Mouse (Mus musculus): Measurements from ENCODE around the gene Gm4559.
"Not testable (repeated sequence)": the region's sequence is repeated elsewhere in the genome, so short reads cannot be mapped to it uniquely, and the experiment has no call there.

Gm4559 gene

DNA sequence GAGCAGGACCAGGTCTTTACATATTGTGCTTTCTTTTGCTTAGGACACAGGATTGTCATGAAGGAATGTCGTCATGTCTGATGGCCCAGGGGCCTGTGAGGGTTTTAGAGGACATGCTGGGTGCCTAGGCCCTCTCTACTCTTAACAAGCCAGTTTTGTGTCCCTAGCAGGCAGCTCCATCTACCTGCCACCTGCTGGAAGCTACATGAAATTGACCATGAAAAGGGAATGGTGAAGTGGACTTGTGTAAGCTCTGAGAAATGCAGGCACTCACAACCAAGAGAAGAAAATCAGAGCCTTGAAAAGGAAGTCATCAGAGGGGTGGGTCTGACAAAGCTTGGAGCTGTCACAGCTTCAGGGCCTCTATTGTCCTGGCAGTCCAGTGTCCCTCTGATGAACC is 5.1 kb upstream of the Gm4559 start:
- DNase-seq (ENCODE audit: extremely low spot score, low read depth, low spot score): not testable (repeated sequence)

DNA sequence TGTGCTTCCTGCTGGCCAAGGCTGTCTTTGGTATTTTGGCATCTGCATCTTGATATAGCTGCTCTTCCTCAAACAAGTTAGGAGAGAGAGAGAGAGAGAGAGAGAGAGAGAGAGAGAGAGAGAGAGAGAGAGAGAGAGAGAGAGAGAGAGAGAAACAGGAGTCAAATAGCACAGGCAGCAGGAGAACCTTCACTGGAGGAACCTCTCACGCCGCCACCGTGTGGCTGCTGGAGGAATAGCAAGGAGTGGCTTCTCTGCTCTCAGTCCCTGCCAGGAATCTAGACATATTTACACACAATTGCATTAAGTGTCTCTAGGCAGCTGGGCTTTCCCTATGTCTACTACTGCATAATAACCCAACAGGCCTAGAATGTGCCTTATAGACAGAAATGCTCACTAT is 4.0 kb upstream of the Gm4559 start:
- not testable (repeated sequence) for DNase-seq (ENCODE audit: extremely low spot score, low read depth, low spot score)

DNA sequence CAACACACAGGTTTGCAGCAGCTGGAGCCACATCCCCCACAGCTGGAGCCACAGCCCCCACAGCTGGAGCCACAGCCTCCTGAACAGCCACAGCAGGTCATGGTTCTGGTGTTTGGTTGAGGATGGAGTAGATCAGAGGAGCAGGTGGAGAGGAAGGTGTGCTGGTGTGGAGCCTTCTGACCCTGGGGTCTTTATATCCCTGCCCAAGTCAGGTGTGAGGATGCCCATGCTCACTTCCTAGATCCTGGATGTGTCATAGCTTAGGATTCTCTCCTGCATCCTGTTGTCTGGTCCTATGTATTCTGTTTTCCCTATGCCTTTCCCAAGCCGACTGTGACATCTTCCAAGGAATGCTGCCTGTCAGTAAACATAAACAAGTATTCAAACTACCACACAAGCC is 15.9 kb downstream of the Gm4559 start, which contains the start of gene Gm2431:
Gene Gm2431 (minus strand): TSS at position 101 of the 400 bp plus-strand sequence.
- DNase-seq (ENCODE audit: extremely low spot score, low read depth, low spot score): not testable (repeated sequence)

DNA sequence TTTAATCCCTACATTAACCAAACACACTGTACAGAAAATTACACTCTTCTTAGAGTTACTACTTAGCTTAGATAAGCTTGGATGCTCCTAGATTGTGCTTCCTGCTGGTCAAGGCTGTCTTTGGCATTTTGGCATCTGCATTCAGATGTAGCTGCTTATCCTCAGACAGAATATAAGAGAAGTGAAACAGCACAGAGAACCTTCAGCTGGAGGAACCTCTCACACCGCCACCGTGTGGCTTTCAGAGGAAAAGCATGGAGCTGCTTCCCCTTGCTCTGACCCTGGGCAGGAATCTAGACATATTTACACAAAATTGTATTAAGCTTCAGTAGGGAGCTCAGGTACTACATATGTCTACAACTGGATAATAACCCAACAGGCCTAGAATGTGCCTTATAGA is 18.6 kb downstream of the Gm4559 start:
- DNase-seq (ENCODE audit: extremely low spot score, low read depth, low spot score): no peak

- DNase-seq (ENCODE audit: extremely low spot score, low read depth, low spot score): peak; percentile 12
Measured at GRCm38 (mm10) chr7:142249824-142250223, 24.3 kb downstream of the Gm4559 start.

DNA sequence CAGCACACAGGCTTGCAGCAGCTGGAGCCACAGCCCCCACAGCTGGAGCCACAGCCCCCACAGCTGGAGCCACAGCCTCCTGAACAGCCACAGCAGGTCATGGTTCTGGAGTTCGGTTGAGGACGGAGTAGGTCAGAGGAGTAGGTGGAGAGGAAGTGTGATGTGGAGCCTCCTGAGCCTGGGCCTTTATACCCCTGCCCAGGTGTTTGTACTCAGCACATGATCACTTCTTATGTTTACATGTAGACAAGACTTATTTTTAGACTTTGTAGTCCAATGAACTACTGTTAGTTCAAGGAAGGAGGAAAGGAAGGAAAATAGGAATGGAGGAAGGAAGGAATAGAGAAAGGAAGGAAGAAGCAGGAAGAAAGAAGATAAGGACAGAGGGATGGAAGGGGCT is 33.2 kb downstream of the Gm4559 start, which contains the start of gene Gm40460:
Gene Gm40460 (minus strand): TSS at position 101 of the 400 bp plus-strand sequence.
- no peak for DNase-seq (ENCODE audit: extremely low spot score, low read depth, low spot score)

DNA sequence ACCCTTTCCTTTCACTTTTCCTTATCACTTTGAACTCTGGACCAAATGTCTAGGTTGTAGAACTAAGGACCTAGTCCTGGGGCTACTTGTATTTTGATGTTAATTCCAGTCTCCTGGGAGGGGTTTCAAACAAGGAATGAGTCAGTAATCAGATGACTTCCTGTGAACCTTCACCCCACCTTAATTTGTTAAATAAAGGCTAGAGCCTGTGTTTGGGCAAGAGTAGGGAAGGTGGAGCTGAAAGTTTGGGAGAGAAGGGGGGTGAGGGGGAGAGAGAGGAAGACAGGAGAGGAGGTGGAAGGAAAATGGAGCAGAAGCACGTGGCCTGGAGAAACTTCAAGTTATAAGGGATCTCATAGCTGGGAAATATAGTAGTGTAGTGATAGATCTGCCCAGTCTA is 42.6 kb downstream of the Gm4559 start:
- DNase-seq (ENCODE audit: extremely low spot score, low read depth, low spot score): no peak

GRCm38 (mm10) chr7:142229871-142230270 is 44.3 kb downstream of the Gm4559 start, which contains the start of gene Krtap5-5:
TSS of gene Krtap5-5 (minus strand) at chr7:142229971.
- not testable (repeated sequence) for DNase-seq (ENCODE audit: extremely low spot score, low read depth, low spot score)

GRCm38 (mm10) chr7:142224518-142224917 is 49.6 kb downstream of the Gm4559 start:
- DNase-seq (ENCODE audit: extremely low spot score, low read depth, low spot score): no peak
